Mouse (Mus musculus): ENCODE data around the gene Ppp4r1.

DNA sequence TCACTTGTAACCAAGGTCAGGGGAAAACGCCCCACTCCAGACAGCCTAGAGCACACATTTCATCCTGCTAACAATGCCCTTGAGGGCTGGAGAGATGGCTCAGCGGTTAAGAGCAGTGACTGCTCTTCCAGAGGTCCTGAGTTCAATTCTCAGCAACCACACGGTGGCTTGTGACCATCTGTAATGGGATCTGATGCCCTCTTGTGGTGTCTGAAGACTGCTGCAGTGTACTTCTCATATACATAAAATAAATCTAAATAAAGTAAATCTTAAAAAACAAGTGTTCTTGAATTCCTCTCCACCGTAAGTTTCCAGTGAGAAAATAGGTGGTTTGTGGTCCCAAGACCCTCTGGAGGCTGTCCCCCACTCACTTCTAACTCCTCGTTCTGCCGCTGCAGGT is 69.4 kb downstream of the Ppp4r1 start:
- TF ChIP-seq POLR2A (IDR thresholded peaks at IDR 0.05; ENCODE audit: extremely low read depth, insufficient read depth, low read length) (no peak), CTCF (IDR thresholded peaks at IDR 0.05; ENCODE audit: extremely low read depth, insufficient read depth, low read length) (no peak)
